Mouse (Mus musculus) erythroid progenitor cell, adult 5-6 weeks (primary cell): ENCODE data around the gene Zfp704. TPM values are rescaled to one million over a fixed set of nuclear protein-coding genes. Genes with fewer than 3 reads are reported as not detected.
A peak's percentile ranks its signal among the peaks of the same experiment; 100 is the strongest.
"Not testable (repeated sequence)": the region's sequence is repeated elsewhere in the genome, so short reads cannot be mapped to it uniquely, and the experiment has no call there.

Source experiments
- ATAC-seq: replicated peaks from 2 replicates; pipeline ENCODE4 v1.8.0; 2016; ENCODE audit warnings: moderate number of reproducible peaks, mild to moderate bottlenecking, moderate TSS enrichment, inconsistent platforms; ENCODE audit not compliant: poor library complexity, low FRiP score, severe bottlenecking
- total RNA-seq, 2 experiments: library from RNA; stranded (forward) in 1 of 2; stranded (reverse) in 1 of 2; fragments of 150-400 nt in 1 of 2; fragments of 186-747, 209-891 nt in 1 of 2; gene quantifications; 2 replicates each; pipeline versions ENCODE4 v1.2.3 to v1.2.4; 2015 to 2017; ENCODE audit warnings: low replicate concordance in 2 of 2

The Zfp704 gene
- total RNA-seq, 2 experiments from 2014 or later, result 1.1 to 2.9 TPM

DNA sequence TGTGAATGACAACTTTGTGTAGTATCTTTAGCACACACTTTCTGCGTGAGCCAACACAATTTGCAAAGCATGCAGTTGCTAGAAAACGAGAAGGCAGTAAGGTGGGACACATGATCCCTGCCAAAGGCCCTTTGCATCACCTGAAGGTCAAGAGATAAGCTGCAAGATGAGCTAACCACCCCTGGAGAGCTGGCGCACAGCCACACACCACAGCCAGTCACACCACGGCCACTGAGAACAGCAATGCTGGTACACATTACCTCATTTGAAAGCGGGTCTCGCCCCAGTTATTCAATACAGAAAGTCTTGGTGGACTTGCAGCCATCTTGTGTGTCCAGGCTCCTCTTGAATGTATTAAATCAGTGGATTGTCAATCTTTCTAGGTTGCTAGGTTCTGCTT lies 9.3 kb downstream of the Zfp704 start:
- ATAC-seq, result no peak

DNA sequence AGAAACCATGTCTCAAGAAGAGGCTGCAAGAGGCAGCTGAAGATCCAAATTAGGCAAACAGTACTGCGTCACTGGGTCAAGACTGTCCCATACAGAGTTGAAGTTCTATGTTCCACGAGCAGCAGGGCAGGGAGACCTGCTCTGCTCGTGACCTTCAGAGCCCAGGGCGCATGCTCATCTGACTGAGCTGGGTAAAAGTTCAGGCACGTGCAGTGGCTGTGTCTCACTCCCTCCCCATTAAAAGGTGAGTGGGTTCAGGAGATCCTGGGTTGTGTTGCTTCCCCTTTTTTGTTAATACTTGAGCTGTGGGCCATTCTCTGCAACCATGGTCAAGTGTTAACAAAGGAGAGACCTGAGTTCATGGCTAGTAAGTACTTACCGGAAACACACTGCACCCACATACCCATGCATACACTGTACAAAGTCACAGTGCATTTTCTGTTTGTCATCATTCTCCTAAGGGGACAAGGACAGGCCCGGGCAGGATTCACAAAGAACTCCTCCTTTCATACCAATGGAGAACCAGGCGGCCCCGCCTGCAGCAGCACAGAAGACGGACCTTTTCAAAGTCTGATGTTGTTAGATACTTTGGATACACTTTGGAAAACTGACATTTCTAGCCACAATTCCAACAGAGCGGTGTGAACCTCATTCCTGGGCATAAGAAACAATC lies 10.0 kb downstream of the Zfp704 start:
- ATAC-seq, result no peak

DNA sequence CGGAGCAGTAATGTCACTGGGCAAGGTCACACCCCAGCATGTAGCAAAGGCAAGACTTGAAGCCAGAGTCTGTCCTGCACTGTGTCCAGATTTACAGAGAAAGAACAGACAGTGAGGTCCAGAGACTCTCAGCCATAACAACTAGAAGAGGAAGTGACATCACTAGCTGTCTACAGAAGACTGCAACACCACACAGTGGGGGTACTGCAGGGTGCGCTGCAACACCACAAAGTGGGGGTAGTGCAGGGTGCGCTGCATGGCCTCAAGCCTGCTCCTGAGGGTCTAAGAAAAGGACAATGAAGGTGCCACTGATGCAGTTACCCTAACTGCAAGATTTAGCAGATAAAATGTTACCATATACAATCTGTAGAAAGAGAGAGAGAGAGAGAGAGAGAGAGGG lies 11.8 kb downstream of the Zfp704 start:
- ATAC-seq, result no peak

DNA sequence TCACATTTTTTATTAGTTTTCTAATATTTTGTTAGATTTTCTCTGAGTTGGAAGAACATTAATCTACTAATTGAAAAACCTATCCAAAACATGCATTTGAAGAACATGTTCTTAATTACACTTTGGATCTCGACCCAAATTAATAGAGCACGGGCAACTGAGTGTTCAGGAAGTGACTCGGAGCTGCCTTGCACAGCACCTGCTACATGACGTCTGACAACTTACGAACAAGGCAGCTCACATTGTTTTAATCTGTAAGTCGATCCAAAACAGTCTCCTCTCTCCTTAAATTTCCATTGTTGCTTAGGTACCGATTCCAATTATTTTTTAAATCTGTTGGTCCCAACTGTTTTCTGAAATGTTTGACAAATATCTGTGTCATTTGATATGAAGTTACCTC lies 15.4 kb downstream of the Zfp704 start:
- no peak for ATAC-seq

DNA sequence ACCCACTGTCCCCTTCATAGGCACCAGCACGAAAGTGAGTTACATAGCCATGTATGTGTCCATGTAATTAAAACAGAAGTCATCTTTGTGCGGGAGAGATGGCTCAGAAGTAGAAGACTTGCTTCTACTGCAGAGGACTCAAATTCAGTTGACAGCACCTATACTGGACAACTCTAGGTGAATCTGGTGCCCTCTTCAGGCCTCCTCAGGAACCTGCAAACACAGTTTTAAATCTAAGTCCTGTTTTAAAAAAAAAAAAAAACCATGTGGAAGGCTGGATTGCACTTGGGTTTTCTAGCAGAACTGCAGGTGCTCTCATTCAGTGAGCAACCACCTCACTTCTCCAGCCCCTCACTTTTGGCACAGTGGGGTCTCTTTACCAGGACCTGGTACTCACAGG lies 16.1 kb downstream of the Zfp704 start:
- peak; percentile 67 for ATAC-seq

DNA sequence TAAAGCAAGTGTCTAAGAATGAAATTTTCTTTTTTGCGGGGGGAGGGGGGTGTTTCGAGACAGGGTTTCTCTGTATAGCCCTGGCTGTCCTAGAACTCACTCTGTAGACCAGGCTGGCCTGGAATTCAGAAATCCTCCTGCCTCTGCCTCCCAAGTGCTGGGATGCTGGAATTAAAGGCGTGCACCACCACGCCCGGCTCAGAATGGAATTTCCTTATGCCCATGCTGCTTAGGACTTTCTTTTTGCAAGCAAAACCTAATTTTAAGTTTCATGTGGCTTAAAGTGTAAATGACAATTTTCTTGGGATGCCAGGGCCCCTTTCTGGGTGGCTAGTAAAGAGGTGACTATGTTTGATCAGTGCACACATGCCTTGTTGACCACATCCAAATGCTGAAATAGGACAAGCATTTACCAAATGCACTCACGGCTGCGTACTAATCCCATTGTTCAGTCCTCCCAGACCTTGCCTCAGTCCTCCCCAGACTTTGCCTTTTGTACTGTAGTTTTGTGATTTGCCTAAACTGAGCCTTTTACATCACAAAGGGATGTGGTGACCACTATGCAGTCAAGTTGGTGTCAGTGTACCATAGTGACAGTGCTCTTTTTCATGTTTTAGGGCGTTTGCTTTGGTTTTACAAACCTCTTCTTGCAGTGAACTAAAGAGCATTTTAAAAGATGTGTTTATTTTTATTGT lies 18.3 kb downstream of the Zfp704 start:
- ATAC-seq, result no peak

DNA sequence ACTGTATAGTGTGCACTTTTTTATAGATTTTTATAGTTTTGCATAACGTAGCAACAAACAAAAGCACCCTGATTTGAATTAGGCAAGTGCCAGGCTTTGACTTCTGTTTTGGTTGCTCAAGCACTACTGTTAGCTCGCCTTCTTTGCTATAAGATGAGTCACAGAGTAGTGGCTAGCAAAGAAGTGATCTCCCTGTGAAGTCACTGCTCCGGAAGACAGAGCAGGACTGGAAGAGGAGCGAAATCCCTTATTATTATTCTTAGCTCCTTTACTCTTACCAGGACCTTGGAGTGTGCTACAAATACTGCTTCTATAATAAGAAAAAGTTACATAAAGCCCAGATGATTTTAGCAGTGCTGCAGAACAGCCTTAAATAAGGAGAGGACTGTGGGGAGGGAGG lies 21.2 kb downstream of the Zfp704 start:
- no peak for ATAC-seq

DNA sequence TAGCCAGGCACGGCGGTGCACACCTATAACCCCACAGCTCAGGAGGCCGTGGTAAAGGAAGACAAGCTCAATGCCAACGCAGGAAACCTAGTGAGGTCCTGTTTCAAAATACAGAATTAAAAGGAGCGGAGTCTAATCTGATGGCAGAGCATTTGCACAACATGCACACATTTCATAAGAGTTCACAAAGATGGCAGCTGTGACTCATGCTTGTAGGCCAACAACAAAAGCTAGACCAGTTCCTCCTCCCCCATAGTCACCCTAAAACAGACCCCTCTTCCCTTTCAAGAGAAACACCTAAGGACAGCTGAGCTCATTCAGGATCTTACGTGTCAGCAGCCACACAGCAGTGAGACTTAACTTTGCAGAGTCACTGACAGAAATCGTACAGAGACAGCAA lies 22.6 kb downstream of the Zfp704 start:
- ATAC-seq, result no peak

DNA sequence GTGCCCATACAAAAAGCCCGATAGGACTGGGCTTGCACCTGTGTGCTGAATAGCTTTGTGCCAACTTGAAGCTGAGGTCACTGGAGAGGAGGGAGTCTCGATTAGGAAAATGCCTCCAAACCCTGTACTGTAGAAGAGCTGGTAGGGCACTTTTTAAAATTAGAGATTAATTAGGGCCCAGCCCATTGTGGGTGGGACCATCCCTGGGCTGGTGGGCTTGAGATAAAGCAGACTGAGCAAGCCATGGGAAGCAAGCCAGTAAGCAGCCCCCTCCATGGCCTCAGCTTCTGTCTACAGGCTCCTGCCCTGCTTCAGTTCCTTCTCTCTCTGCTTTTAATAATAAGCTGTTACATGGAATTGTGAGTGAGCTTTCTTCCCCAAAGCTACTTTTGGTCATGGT lies 26.4 kb downstream of the Zfp704 start:
- no peak for ATAC-seq

DNA sequence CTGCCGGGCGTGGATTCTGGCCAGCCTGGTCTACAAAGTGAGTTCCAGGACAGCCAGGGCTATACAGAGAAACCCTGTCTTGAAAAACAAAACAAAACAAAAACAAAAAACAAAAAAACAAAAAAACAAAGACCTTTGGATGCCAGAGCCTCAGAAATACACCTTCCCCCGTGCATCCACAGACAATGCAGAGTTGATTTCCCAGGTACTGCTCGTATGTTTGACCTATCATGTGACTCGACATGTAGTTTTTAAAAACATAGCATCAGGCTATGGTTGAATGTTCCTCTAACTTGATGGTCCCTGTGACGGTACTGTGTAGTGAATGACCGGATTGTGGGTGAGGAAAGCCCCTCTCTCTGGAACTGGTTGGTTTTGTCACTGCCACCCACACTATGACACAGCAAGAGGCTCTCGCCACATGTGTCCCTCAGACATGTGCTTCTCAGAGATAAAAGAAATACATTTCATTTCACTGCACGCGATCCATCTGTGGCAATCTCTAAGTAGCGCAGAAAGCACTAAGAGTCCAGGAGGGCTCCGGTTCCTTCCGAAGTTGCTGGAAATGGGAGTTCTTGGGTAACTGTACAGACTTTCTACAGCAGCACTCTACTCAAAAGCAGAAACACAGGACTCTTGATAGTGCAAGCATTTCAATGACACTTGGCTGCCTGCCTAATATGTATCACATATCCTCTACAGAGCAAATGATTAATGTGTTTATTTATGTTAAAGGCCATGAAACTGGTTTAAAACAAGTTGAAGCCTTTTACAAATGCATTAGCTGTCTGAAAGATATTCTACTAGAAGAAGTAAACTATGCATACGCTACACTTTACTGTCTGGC lies 28.7 kb downstream of the Zfp704 start:
- ATAC-seq, result peak; percentile 91

DNA sequence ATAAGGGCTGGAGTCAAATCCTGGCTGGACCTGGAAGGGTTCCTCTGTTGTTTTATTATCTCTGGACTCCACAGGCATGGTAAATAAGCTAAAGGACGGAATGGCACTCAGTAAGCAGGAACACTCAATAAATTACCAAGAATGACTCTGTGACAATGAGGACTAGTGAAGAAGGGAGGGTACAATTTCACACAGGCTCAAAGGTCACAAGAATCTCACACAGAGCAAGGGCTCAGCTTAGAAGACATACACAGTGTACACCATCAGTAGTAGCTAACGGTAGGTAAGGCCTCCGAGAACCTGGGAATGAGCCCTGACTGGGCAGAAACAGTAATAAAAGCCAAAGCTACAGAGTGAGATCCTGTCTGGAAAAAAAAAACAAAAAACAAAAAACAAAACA lies 29.8 kb downstream of the Zfp704 start:
- no peak for ATAC-seq

DNA sequence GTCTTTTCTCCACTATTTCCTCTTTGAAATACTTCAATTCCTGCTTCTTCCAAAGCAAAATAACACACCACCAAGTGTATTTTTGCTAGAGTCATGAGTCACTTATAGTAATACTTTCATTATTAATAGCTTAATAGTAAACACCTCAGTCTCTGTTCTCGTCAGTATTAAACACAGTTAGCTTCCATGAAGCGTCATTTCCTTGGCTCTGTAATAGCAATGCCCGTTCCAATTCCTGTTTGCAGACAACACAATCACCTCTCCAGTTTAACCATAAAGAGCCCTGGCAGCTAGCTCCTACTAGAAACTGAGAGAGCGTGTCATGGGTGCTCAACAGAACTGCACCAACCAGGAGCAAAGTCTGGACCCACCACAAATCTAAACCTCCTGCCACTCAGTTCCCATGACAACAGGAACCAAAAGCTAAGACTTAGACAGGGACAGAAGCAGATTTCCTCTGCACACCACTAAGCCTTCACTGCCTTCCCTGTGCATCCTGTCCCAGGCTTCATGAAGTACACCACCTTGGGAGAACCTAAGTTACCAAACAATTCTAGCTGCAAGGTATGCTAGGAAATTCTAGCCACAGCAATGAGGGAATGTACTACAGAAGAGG lies 30.7 kb downstream of the Zfp704 start:
- no peak for ATAC-seq

DNA sequence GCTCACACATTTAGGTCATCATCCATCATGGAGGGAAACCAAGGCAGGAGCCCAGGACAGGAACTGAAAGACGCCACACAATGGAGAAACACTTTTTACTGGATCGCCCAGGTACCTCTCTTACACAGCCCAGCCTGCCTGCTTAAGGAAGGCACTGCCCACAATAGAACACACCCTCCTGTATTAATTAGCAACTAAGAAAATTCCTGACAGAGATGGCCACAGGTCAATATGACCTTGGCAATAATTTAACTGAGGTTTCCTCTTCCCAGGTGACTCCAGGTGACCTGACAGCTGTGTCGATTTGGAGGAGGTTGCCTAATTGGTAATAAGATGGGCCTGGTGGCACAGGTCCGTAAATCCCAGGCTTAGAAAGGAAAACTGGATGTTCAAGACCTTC lies 33.0 kb downstream of the Zfp704 start:
- no peak for ATAC-seq

DNA sequence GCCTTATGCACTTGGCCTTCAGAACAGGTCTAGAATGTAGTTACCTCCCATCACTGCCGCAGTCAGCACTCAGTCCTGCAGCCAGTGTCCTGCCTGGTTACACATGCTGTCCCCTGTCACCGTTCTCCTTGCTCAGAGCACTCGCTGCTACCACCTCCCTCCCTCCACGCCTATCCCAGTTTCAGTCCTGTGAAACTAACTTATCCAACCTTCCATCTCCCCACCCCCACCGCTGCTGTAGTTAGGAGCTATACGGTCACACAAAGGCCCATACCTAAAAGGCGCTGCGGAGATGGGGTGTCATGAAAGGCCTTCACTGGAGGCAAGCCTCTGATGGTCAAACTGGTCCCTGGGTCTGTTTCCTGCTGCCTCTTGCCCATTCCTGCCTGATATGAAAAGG lies 35.6 kb downstream of the Zfp704 start:
- ATAC-seq, result 0 out of 2 replicates have a peak, but pooled peaks have one; percentile 41

DNA sequence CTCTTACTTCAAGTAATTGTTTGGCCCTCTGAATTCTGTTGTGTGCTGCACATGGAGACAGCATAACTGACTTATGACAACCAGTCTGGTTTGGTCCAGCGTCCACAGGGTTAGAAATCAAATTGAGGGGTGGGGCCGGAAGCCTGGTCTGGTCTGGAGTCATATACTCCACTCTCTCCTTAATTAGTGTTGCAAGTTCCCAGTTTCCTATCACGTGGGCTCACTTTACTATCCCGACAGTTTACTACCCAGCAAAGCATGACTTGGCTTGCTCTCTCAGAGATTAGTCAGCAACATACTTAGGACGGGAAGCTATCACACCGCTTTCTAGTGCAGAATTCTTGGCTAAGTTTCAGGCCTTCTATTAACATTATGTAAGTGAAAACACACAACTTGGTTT lies 36.3 kb downstream of the Zfp704 start:
- ATAC-seq, result peak; percentile 63

DNA sequence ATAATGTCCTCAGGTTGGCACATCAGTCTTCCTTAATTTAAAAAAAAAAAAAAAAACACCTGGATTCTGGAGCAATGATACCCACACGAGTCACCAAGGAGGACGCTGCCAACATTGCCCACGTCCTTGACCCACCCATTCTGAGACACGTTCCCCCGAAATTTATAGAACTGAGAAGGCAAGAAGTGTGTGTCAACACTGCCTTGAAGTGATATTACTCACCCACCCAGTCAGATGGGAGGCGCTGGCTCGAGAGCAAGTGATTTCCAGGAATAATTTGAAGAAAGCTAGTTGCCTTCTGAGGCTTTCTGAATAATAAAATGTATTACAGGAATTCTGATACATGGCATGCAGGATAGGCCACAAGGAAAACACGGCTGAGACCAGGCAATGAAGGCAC lies 37.6 kb downstream of the Zfp704 start:
- ATAC-seq, result no peak

DNA sequence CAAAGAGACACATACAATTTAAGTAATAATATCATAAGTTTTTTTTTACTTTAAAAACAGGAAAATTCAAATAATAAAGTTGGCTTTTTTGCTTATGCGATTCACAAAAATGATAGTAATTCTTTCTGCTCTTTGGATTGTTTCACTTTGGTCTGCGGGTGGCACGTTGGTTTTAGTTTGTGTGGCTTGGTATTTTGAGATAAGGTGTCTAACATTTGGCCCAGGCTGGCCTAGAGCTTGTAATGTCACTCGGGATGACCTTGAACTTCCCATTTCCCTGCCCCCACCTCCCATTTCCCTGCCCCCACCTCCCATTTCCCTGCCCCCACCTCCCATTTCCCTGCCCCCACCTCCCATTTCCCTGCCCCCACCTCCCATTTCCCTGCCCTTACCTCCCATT lies 39.1 kb downstream of the Zfp704 start:
- ATAC-seq, result 0 out of 2 replicates have a peak, but pooled peaks have one; percentile 51

DNA sequence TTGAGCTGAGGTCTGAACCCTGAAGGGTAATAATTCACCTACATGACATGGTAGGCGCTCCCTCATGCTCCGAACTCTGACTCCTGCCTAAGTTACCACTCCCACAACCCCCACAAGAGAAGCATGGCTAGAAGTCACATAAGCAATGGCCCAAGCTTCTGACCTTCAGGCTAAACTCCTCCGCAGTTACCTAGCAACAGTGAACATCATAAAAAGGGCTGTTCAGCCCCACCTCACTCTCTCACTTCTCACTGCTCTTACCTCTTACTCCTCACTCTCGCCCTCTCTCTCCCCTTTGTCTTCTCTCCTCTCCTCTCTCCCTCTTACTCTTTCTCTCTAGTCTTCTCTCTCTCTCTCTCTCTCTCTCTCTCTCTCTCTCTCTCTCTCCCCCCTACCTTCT lies 40.2 kb downstream of the Zfp704 start:
- not testable (repeated sequence) for ATAC-seq

DNA sequence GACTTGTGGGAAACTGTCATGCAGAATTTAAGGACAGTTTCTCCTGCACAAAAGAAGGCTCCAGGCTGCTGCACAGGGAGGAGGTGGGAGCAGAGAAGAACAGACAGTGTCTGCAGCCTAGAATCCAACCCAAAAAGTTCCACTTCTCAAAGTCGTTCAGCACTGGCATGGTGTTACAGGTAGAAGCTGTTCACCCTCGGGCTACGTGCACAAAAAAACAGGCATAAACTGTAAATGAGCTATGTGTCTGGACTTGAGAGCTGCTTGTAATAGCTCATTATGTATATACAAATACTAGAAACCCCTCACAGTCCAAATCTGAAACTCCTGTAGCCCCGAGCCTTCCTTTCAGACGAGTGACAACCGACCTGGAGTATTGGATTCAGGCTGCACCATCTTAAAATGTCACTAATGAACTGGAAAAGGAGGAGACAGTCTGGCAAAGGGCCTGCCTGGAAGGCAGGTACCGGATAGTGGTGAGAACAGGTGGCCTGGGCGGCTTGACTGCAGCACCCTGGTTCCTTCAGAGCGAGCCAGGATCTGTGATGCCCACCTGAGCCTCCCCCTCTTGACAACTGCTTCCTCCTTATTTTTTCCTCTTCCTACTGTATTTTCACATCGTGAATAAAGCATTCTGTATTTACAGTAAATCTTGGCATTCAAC lies 41.2 kb downstream of the Zfp704 start:
- ATAC-seq, result no peak

DNA sequence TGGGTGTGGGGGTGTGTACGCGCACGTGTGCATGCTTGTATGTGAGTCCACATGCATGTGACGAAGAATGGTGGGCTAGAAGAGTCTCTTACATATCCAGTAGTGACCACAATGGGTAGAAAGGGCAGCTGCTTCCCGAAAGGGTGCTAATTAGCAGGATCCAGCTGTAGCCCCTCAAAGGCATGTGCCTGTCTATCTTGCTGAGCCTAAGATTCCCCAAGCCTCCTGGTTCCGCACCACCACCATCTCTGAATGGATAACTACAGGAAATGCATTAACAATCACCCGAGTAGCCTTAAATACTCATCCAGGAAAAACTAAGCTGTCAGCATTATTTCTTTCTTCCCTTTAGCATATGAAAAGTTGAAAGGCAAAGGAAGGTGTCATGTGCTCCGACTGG lies 41.9 kb downstream of the Zfp704 start:
- ATAC-seq, result no peak
